Mouse (Mus musculus): Measurements from ENCODE around the gene Sspo.

GRCm38 (mm10) chr6:48493136-48493730, 45.2 kb downstream of the Sspo start:
- no peak for TF ChIP-seq CTCF (IDR thresholded peaks at IDR 0.05; ENCODE audit: control insufficient read depth, insufficient read depth, low read length)
- TF ChIP-seq POLR2A (IDR thresholded peaks at IDR 0.05; ENCODE audit: borderline replicate concordance, control insufficient read depth, low read depth, low read length) = no peak

All from bone marrow, adult 2 months (tissue).